22 mouse cellular contexts compared by ENCODE assay signal in genomic region chr12:100692208-100692607, GRCm38 (mm10).
"Had no signal": no experiment of that assay in that cellular context is flagged by ENCODE, and none has a peak within 500 bp of the region (broad histone marks: within the 10 kb centered on the region; RNA-seq: fewer than 3 reads in every experiment).

No protein-coding gene starts in this region.

- ATAC-seq: hindbrain, postnatal 0 days; intestine, embryonic 16.5 days had no signal

- H3K36me3 ChIP-seq: heart, embryonic 10.5 days; heart, embryonic 13.5 days; heart, embryonic 15.5 days; hindbrain, embryonic 13.5 days; hindbrain, embryonic 15.5 days; limb, embryonic 13.5 days; limb, embryonic 15.5 days; liver, embryonic 13.5 days had no signal

- H3K9me3 ChIP-seq: heart, embryonic 10.5 days; heart, embryonic 13.5 days; heart, embryonic 15.5 days; hindbrain, embryonic 13.5 days; hindbrain, embryonic 15.5 days; limb, embryonic 13.5 days; limb, embryonic 15.5 days; liver, embryonic 13.5 days had no signal

- H3K27ac ChIP-seq: heart, embryonic 10.5 days; heart, embryonic 13.5 days; heart, embryonic 15.5 days; hindbrain, embryonic 13.5 days; hindbrain, embryonic 15.5 days; hindbrain, postnatal 0 days; limb, embryonic 13.5 days; limb, embryonic 15.5 days; liver, embryonic 13.5 days had no signal

- H3K4me2 ChIP-seq: heart, embryonic 13.5 days; heart, embryonic 15.5 days; hindbrain, embryonic 13.5 days; hindbrain, embryonic 15.5 days; limb, embryonic 13.5 days; limb, embryonic 15.5 days; liver, embryonic 13.5 days had no signal

- H3K27me3 ChIP-seq: heart, embryonic 13.5 days; heart, embryonic 15.5 days; hindbrain, embryonic 13.5 days; hindbrain, embryonic 15.5 days; limb, embryonic 13.5 days; limb, embryonic 15.5 days; liver, embryonic 13.5 days had no signal

- H3K9ac ChIP-seq: heart, embryonic 13.5 days; heart, embryonic 15.5 days; hindbrain, embryonic 13.5 days; hindbrain, embryonic 15.5 days; limb, embryonic 13.5 days; limb, embryonic 15.5 days; liver, embryonic 13.5 days had no signal

- H3K4me3 ChIP-seq: heart, embryonic 10.5 days; heart, embryonic 13.5 days; heart, embryonic 15.5 days; hindbrain, embryonic 13.5 days; hindbrain, embryonic 15.5 days; limb, embryonic 13.5 days; limb, embryonic 15.5 days; liver, embryonic 13.5 days had no signal

- H3K4me1 ChIP-seq: hindbrain, embryonic 13.5 days; limb, embryonic 13.5 days; limb, embryonic 15.5 days had no signal

- DNase-seq: gastrocnemius, postnatal 14 days; gastrocnemius, postnatal 36 days; heart, adult 11 months; heart, postnatal 14 days; heart, postnatal 36 days; kidney, adult 18-20 months; kidney, adult 8-10 months; kidney, postnatal 10 days; kidney, postnatal 25 days; layer of hippocampus, adult 9-11 months; layer of hippocampus, postnatal 36 days; left cerebral cortex, postnatal 4 days; liver, embryonic 13.5 days had no signal
